Mouse (Mus musculus) midbrain, embryonic 13.5 days (tissue): ENCODE results near the gene Palm2. TPM values are rescaled to one million over a fixed set of nuclear protein-coding genes. Genes with fewer than 3 reads are reported as not detected.
A peak's percentile ranks its signal among the peaks of the same experiment; 100 is the strongest.

Experiments used
- ATAC-seq: fragments of 200-750 bp; cut with Nextera tagmentation; 2 replicates; pipeline ENCODE4 v1.8.0; 2017; ENCODE audit warnings: mild to moderate bottlenecking, moderate TSS enrichment, moderate library complexity
- H3K27ac ChIP-seq: fragments of 300-500 bp; sonication (generic); 2 replicates; pipeline ENCODE4 v1.5.1; 2015; ENCODE audit warnings: inconsistent platforms, mild to moderate bottlenecking, moderate library complexity
- H3K27me3 ChIP-seq: fragments of 300-500 bp; sonication (generic); 2 replicates; pipeline ENCODE4 v1.6.1; 2015; ENCODE audit warnings: mild to moderate bottlenecking, inconsistent platforms
- H3K36me3 ChIP-seq: fragments of 300-500 bp; sonication (generic); 2 replicates; pipeline ENCODE4 v1.6.1; 2015; ENCODE audit warnings: mild to moderate bottlenecking, inconsistent platforms
- H3K4me1 ChIP-seq: fragments of 300-500 bp; sonication (generic); replicated peaks from 2 replicates; pipeline ENCODE4 v1.6.1; 2015; ENCODE audit warnings: inconsistent platforms
- H3K4me2 ChIP-seq: fragments of 300-500 bp; sonication (generic); replicated peaks from 2 replicates; pipeline ENCODE4 v1.6.1; 2015; ENCODE audit warnings: moderate library complexity, mild to moderate bottlenecking, inconsistent platforms
- H3K4me3 ChIP-seq: fragments of 300-500 bp; sonication (generic); replicated peaks from 2 replicates; pipeline ENCODE4 v1.5.1; 2015; ENCODE audit warnings: mild to moderate bottlenecking, inconsistent platforms
- H3K9ac ChIP-seq: fragments of 300-500 bp; sonication (generic); replicated peaks from 2 replicates; pipeline ENCODE4 v1.6.1; 2015; ENCODE audit warnings: mild to moderate bottlenecking, inconsistent platforms
- H3K9me3 ChIP-seq: fragments of 300-500 bp; sonication (generic); 2 replicates; pipeline ENCODE4 v1.6.1; 2016; ENCODE audit warnings: mild to moderate bottlenecking, inconsistent platforms
- WGBS: fragments of 180-500 bp; shearing (Covaris S2); methylation state at CpG from one replicate; pipeline ENCODE4 v1.1.7; 2015; 5-methylcytosine and 5-hydroxymethylcytosine counted together
- polyA plus RNA-seq: library from polyadenylated mRNA; unstranded; fragments of >200 nt; fragmentation: Nextera tagmentation; extraction: Ambion mirVana; gene quantifications from 2 replicates; pipeline ENCODE4 v1.2.1, GENCODE M21; 2015

Palm2 gene
- polyA plus RNA-seq, 1 experiment from 2014 or later, result 4.2 TPM

DNA sequence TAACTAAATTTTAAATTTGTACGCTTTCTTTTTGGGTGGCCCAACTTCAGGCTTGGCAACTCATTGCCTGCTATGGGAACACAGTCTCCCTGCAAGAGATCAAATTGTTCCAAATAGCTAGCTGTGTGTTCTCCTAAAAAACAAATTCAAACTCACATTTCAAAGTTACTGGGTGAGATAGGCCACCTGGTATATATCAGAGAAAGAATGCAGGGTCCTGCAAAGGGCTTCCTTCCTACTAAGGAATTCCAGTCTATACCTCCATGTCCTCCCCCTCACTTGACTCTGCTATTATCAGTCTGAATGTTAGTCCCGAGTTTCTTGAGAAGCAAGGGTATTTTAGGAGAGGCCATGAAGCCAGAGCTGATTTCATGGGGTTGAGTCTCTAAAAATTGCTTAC is 81.3 kb downstream of the Palm2 start:
- Histone ChIP-seq H3K9ac (no peak overlapping the region), H3K4me3 (no peak overlapping the region), H3K27me3 (no peaks in the 10 kb centered on the region), H3K4me1 (no peaks in the 10 kb centered on the region), H3K9me3 (no peaks in the 10 kb centered on the region), H3K36me3 (no peaks in the 10 kb centered on the region), H3K27ac (no peak overlapping the region), H3K4me2 (no peak overlapping the region)
- no peak for ATAC-seq
- 85% methylated on average over 2 of the region's 2 CpGs for WGBS

DNA sequence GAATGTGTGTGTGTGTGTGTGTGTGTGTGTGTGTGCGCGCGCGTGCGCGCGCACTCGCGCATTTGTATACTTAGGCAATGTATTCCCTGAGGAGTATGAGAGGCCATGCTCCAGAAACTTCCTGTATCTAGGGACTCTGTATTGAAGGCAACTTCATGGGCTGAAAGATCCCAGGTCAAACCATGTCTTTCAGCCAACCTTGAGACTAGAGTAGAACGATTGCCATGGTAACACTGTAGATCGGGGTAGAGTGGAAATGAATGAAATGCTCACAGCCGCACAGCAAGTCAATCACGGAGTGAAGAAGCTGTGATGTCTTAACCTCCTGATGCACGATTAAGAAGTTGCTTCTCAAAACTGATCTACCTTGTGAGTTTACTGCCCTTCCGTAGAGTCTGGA is 89.4 kb downstream of the Palm2 start:
- no peaks in the 10 kb centered on the region for H3K36me3 ChIP-seq
- ATAC-seq, result no peak
- H3K9ac ChIP-seq, result no peak overlapping the region
- no peaks in the 10 kb centered on the region for H3K4me1 ChIP-seq
- H3K4me3 ChIP-seq, result no peak overlapping the region
- no peaks in the 10 kb centered on the region for H3K27me3 ChIP-seq
- WGBS, result 94% methylated on average over 15 of the region's 15 CpGs
- H3K9me3 ChIP-seq, result no peaks in the 10 kb centered on the region
- no peak overlapping the region for H3K27ac ChIP-seq
- no peak overlapping the region for H3K4me2 ChIP-seq

DNA sequence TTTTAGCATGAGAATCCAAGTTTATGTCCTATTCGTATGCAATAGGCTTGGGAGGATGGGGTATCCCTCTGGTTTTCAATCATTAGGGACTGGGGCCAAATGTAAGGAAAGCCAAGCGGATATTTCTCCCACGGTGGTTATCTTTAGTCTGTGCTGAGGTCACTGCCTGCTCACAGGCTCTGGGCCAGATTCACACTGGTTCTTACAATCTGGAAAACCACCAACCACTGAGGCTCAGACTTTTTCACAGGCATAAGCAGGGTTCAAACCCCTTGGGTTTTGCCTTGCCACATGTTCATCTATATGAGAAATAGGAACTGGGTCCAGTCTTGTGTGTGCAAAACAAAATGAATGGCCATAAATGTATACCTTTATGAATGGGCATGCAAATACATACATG is 90.4 kb downstream of the Palm2 start:
- H3K36me3 ChIP-seq, result no peaks in the 10 kb centered on the region
- no peaks in the 10 kb centered on the region for H3K4me1 ChIP-seq
- H3K4me2 ChIP-seq, result no peak overlapping the region
- H3K9me3 ChIP-seq, result no peaks in the 10 kb centered on the region
- no peak for ATAC-seq
- no peak overlapping the region for H3K9ac ChIP-seq
- H3K27me3 ChIP-seq, result no peaks in the 10 kb centered on the region
- H3K27ac ChIP-seq, result no peak overlapping the region
- WGBS, result 91% methylated on average over 3 of the region's 3 CpGs
- no peak overlapping the region for H3K4me3 ChIP-seq

DNA sequence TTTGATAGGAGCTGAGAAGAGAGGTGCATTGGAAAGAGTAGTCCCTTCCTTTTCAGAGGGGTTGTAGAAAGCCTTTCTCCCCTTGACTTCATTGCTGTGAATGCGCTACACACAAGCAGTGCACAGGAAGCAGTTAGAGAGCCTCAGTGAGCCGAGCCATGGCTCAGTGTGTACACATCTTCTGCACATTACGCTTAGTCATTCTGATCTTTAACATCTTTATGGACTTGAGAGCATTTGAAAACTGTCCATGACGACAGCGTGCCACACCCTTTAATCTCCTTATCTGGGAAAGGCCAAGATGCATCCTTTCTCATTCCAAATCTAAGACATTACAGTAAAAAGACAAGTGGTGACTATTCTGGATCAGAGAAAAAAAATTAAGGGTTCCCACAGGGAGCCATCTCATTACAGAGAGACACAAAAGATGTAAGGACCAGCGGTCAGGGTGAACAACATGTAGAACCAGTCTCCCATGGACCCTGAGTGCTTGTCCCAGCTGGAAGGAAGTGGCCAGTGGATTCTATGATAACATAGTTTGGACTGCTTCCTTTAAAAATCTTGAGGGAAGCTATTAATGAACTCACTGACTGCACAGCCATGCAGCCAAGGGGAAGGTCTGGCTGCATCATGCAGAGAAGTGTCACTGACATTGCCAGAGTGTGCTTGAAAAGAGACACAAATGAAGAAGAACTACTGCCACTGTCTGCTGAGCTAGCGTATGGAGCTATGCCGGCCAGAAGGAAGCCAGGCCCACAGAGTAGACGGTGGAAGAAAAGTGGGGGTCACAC is 91.4 kb downstream of the Palm2 start:
- Histone ChIP-seq H3K4me2 (no peak overlapping the region), H3K9me3 (no peaks in the 10 kb centered on the region), H3K4me3 (no peak overlapping the region), H3K4me1 (no peaks in the 10 kb centered on the region), H3K27ac (no peak overlapping the region), H3K36me3 (no peaks in the 10 kb centered on the region), H3K27me3 (no peaks in the 10 kb centered on the region), H3K9ac (no peak overlapping the region)
- 85% methylated on average over 9 of the region's 9 CpGs for WGBS
- ATAC-seq, result no peak

DNA sequence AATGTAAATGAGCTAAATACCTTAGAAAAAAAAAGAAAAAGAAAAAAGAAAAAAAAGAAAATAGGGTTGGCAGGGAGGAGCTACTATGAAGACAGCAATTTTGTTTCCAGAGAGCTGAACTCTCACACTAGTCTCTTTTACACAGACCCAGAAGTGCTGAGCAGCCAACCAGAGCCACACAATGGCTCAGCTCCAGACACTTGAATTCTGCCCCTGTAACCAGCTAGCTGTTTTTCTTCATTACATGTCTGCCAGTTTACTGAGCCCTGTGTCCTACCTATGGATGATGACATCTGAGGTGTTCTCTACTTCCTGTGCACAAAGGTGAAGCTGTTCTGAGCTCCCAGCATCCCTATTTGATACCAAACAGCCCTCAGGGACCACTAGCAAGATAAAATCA is 94.2 kb downstream of the Palm2 start:
- Histone ChIP-seq H3K27ac (no peak overlapping the region), H3K9me3 (no peaks in the 10 kb centered on the region), H3K9ac (no peak overlapping the region), H3K4me3 (no peak overlapping the region), H3K36me3 (no peaks in the 10 kb centered on the region), H3K4me2 (no peak overlapping the region), H3K4me1 (no peaks in the 10 kb centered on the region), H3K27me3 (no peaks in the 10 kb centered on the region)
- ATAC-seq, result no peak

DNA sequence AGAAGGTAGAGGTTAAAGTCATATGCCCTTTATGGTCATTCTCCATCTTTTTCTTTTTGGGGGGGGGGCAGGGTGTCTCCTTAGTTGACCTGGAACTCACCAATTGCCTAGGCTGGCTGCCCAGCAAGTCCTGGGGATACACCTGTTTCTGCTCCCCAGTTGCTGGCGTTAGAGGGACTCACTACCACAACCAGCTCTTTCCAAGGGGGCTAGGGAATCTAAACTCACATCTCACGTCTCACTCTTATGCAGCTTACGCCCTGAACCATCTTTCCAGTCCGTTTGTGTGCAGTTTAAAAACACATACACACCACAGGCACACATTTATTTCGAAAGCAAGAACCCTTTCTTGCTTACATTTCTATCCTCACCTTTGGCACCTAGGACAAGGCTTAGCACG is 99.6 kb downstream of the Palm2 start:
- no peak overlapping the region for H3K9ac ChIP-seq
- H3K9me3 ChIP-seq, result no peaks in the 10 kb centered on the region
- H3K4me3 ChIP-seq, result no peak overlapping the region
- ATAC-seq, result no peak
- no peaks in the 10 kb centered on the region for H3K36me3 ChIP-seq
- H3K4me2 ChIP-seq, result no peak overlapping the region
- H3K27me3 ChIP-seq, result no peaks in the 10 kb centered on the region
- no peak overlapping the region for H3K27ac ChIP-seq
- 81% methylated on average over 6 of the region's 6 CpGs for WGBS
- H3K4me1 ChIP-seq, result 0 out of 2 replicates have a peak, but pooled peaks cover 5% of the 10 kb centered on the region

DNA sequence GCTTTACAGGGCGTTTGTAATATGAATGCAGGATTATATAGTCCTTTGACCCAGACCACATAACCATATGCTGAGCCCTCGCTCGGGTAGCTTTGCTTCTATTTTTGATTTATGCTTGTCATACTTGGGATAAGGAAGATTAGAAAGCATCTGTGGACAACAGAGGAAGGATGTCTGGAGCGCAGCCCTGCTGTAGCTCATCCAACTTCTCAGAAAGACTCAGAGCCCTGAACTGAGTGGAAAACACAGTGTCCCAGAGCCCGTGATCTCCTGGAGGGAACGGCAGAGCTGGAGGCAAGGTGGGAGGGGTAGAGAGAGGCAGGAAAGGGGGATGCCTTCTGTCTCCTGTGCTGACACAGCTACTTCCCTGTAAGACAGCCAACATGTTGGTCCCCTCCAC is 100.2 kb downstream of the Palm2 start:
- Histone ChIP-seq H3K27me3 (no peaks in the 10 kb centered on the region), H3K27ac (no peak overlapping the region), H3K36me3 (no peaks in the 10 kb centered on the region), H3K4me2 (no peak overlapping the region), H3K4me1 (0 out of 2 replicates have a peak, but pooled peaks cover 5% of the 10 kb centered on the region), H3K9ac (no peak overlapping the region), H3K4me3 (no peak overlapping the region), H3K9me3 (no peaks in the 10 kb centered on the region)
- WGBS, result 67% methylated on average over 6 of the region's 6 CpGs
- no peak for ATAC-seq

DNA sequence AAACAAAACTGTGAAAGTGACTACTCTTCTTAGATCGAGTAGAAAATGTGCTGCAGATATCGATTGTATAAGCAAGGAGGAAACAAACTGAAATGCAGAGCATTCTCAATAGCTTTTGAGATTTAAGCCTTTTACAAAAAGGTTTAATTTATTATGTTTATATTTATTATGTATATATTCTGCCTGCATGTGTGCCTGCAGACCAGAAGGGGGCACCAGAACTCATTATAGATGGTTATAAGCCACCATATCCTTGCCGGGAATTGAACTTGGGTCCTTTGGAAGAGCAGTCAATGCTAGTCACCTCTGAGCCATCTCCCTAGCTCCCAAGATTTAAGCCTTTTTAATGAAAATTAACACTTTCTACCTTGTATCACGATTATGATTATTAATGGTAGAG is 101.0 kb downstream of the Palm2 start:
- H3K4me1 ChIP-seq, result 0 out of 2 replicates have a peak, but pooled peaks cover 5% of the 10 kb centered on the region
- no peak overlapping the region for H3K27ac ChIP-seq
- no peak overlapping the region for H3K4me2 ChIP-seq
- H3K27me3 ChIP-seq, result no peaks in the 10 kb centered on the region
- no peaks in the 10 kb centered on the region for H3K9me3 ChIP-seq
- ATAC-seq, result no peak
- WGBS, result 85% methylated on average over 4 of the region's 4 CpGs
- H3K9ac ChIP-seq, result no peak overlapping the region
- no peaks in the 10 kb centered on the region for H3K36me3 ChIP-seq
- no peak overlapping the region for H3K4me3 ChIP-seq

DNA sequence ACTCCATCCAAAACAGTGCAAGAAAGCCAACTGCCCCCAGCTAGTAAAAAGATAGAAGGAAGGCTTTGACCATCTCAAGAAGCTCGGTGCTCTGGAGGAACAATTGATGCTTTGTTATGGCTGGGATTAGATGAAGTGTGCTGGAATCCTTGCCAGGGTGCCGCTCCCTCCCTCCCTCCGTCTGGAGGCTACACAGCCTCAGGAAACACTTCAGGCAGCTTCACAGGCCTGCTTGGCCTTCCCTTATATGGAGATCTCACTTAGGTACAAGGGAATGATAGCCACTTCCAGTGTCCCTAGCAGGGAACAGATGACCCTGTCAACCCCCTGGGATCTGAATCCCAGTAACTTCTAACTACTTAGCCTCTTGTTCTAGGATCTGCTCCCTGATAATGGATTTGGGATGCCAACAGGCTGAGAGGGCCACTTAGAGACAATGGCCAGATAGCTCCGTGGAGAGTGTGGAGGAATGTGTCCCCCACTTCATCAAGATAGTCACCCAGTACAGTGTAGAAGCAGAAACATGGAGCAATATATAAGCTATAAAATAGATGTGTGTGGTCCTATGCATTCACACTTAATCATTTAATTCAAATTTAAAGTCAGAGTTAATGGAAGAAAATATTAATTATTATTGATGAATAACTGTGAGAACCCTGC is 104.1 kb downstream of the Palm2 start:
- Histone ChIP-seq H3K9ac (no peak overlapping the region), H3K9me3 (no peaks in the 10 kb centered on the region), H3K36me3 (no peaks in the 10 kb centered on the region), H3K4me1 (0 out of 2 replicates have a peak, but pooled peaks cover 5% of the 10 kb centered on the region), H3K27ac (no peak overlapping the region), H3K27me3 (no peaks in the 10 kb centered on the region), H3K4me3 (no peak overlapping the region), H3K4me2 (no peak overlapping the region)
- WGBS, result 15% methylated on average over 4 of the region's 4 CpGs
- no peak for ATAC-seq

DNA sequence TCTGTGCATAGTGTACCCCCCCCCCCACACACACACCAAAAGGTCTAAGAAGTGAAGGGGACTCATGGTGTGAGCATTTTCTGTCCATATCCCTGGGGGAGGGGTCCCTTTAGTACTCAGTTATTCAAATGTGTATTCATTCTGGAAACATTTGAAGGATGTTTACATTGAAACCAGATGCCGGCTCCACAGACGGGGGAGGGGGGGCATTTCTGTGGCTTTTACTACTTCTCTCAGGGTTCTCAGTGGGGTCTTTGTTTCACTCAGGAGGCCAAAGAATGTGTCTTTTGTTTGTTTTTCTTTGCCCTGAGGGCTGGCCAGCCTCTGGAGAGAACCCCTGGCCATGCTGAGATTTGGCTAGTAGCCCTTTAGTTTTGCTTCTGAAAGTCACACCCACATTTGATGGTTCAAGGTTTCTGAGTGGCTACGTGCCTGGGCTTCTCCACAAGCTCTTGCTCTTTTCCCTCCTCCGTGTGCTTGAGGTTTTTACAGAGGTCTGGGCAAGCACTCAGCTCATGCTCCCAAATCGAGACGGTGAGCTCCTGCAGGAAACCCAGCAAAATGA is 109.7 kb downstream of the Palm2 start:
- Histone ChIP-seq H3K4me3 (no peak overlapping the region), H3K4me1 (peaks cover 8% of the 10 kb centered on the region)
- ATAC-seq, result peak; percentile 67

DNA sequence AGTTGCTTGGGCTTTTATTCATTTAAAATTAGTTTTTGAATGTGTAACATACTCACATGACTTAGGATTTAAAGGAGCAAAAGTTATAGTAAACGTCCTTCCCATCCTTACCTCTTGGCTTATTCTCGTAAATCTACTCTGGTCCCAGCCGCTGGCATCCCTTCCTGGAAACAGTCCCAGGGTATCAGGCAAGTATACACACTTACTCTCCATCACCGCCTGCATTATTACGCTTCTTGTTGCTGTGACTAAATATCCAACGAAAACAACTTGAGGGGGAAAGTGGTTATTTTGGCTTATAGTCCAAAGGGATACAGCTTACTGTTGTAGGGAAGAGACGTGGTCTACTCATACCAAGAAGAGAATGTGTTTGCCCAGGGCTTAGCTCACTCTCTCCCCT is 113.7 kb downstream of the Palm2 start:
- WGBS, result 91% methylated on average over 7 of the region's 7 CpGs
- H3K27ac ChIP-seq, result no peak overlapping the region

More for the DNA sequence above, 109.7 kb downstream of the Palm2 start:
- whole genome bisulfite sequencing, result 6% methylated on average over 6 of the region's 6 CpGs
- Histone ChIP-seq H3K9ac (no peak overlapping the region), H3K4me2 (no peak overlapping the region), H3K27me3 (no peaks in the 10 kb centered on the region), H3K9me3 (no peaks in the 10 kb centered on the region), H3K36me3 (no peaks in the 10 kb centered on the region), H3K27ac (no peak overlapping the region; the same call in 1 of the 2 replicates)

DNA sequence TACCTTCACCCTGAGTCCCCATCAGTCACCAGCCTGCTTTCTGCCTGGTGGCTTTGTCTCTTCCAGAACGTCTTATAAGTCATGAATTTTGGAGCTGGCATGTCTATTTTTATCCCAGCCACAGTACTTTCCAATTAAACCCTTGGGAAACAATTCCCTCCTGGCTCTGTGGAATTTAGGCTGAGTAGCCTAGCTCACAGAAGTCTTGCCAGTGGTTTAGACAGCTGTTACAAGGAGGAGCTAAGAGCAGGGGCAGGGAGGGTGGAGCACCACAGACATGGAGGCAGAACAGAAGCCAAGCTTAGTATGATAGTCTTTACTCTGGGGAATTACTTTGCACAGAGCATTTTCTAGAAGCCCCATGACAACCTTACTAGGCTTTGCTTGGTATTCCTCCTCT is 116.2 kb downstream of the Palm2 start:
- Histone ChIP-seq H3K9me3 (no peaks in the 10 kb centered on the region), H3K27ac (no peak overlapping the region), H3K27me3 (no peaks in the 10 kb centered on the region), H3K9ac (no peak overlapping the region), H3K36me3 (no peaks in the 10 kb centered on the region), H3K4me1 (no peaks in the 10 kb centered on the region), H3K4me3 (no peak overlapping the region), H3K4me2 (no peak overlapping the region)
- no peak for ATAC-seq
- WGBS, result 48% methylated on average over 1 of the region's 1 CpGs

More for the DNA sequence above, 113.7 kb downstream of the Palm2 start:
- H3K4me1 ChIP-seq, result peaks cover 8% of the 10 kb centered on the region
- H3K27me3 ChIP-seq, result no peaks in the 10 kb centered on the region
- no peak for ATAC-seq
- no peak overlapping the region for H3K4me3 ChIP-seq
- H3K9me3 ChIP-seq, result no peaks in the 10 kb centered on the region
- H3K4me2 ChIP-seq, result no peak overlapping the region
- no peaks in the 10 kb centered on the region for H3K36me3 ChIP-seq
- no peak overlapping the region for H3K9ac ChIP-seq
